Mouse (Mus musculus) kidney, adult 2 months (tissue): ENCODE data around the gene Ptma.

ENCODE experiments used
- CTCF ChIP-seq: fragments of 200-500 bp; conservative IDR thresholded peaks from 2 replicates; pipeline ENCODE4 v1.5.1; 2011; ENCODE audit warnings: low read depth, mild to moderate bottlenecking, control low read depth, low read length, moderate library complexity, mixed read lengths; ENCODE audit not compliant: insufficient read depth, insufficient read length
- POLR2A ChIP-seq: fragments of 200-500 bp; IDR thresholded peaks from one replicate; pipeline ENCODE4 v1.6.1; 2011; ENCODE audit warnings: low read depth, low read length, control low read depth

DNA sequence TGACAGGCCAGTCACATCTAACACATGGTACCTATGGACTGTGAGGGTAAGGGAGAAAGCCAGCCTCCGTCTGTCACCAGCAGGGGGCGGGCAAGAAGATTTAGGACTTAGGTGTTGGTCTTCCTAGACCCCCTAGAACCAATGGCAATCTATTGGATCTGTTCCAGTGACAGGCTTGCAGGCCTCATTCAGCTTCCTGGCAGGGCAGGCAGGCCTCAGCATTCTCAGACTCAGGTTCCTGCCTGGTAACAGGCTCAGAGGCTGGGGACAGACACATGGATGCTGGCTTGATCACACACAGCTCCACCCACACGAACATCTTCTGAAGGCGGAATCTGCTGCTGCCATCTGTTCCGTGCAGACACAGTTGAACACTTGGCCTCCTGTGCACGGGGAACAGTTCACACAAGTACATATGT, 25.4 kb upstream of the Ptma start:
- peak; percentile 55 for TF ChIP-seq CTCF
- no peak for TF ChIP-seq POLR2A
